Mouse (Mus musculus) heart, adult 11 months (tissue): ENCODE results near the gene Mpo.
A peak's percentile ranks its signal among the peaks of the same experiment; 100 is the strongest.

Experiments
- DNase-seq: peaks from one replicate; pipeline ENCODE4 v3.0.0; 2022

The Mpo gene

DNA sequence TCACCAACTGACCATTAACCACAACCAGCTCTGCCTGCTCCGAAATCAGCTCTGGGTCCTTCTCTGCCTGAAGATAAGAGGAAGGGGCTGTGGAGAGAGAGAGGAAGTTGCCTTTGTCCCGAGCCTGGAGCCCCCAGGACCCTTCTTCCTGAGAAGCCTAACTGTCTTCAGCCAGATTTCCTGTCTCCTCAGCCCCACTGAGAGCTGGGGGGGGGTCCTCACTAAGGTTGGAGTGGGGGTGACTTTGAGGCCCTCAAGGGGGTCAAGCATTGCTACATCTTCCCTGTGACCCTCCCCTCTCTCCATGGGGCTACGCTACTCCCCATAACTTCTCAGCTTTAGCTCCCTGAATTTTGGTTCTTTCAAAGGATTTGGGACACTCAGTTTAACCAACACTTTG is at the start of gene Mpo:
Gene Mpo, plus strand, starts transcription at position 122 of the 400 bp plus-strand sequence.
- no peak for DNase-seq

DNA sequence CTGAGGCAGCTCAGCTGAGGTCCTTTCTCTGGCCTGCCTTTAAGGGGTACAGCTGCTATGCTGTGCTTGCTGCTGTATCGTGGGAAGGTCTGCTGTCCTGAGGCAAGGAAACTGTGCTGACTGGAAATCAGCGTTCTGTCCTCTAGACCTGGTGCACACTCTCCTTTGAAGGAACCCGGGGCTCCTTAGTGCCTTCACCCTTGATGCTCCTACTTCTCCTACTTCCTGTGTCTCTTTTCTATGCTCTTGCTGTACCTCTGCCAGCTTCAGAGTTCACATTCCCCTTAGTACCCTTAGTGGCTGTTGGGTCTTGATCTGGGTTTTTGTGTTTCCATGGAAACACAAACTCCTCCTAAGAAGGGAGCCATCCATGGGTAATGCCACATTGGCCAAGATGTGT is 49.7 kb upstream of the Mpo start:
- no peak for DNase-seq

DNA sequence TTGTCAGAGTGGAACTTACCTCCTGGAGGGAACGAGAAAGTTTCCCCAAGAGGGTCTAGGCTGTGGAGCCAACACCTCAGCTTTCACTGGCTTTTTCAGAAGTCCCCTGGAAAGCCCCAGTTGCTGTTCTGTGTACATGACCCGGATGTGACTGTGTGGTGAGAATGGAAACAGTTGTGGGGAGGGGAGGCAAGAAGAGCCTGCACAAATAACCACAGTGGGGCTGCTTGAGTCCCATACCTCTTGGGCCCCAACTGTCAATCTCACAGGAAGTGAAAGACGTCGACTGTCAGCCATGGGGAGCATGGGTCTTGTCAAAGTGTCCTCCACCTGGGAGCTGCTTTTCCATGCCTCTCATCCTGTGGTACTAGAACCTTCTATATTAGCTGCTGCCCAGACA is 48.4 kb upstream of the Mpo start:
- no peak for DNase-seq

- DNase-seq, result peak; percentile 78
These were observed 47.5 kb upstream of the Mpo start for GRCm38 (mm10) chr11:87745632-87746555.

DNA sequence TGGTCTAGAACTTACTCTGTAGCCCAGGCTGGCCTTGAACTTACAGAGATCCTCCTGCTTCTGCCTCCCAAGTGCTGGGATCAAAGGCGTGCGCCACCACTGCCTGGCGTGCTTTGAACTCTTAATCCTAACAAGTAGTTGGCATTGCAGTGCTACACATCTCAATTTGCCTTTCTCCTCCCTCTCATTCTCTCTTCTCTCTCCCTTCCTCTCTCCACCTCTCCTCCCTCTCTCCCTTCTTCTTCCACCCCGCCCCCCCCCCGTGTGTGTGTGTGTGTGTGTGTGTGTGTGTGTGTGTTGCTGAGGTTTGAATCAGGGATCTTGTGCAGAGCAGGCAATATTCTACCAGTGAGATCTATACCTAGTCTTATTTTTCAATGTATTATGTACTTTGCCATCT is 46.1 kb upstream of the Mpo start:
- no peak for DNase-seq

- DNase-seq, result no peak
These were observed 45.7 kb upstream of the Mpo start for GRCm38 (mm10) chr11:87747716-87748115.

- peak; percentile 96 for DNase-seq
These were observed 45.0 kb upstream of the Mpo start for GRCm38 (mm10) chr11:87748132-87749119.

GRCm38 (mm10) chr11:87749192-87750042 is 44.0 kb upstream of the Mpo start:
- peak; percentile 98 for DNase-seq

- no peak for DNase-seq
These were observed 43.3 kb upstream of the Mpo start for GRCm38 (mm10) chr11:87750043-87750421.

DNA sequence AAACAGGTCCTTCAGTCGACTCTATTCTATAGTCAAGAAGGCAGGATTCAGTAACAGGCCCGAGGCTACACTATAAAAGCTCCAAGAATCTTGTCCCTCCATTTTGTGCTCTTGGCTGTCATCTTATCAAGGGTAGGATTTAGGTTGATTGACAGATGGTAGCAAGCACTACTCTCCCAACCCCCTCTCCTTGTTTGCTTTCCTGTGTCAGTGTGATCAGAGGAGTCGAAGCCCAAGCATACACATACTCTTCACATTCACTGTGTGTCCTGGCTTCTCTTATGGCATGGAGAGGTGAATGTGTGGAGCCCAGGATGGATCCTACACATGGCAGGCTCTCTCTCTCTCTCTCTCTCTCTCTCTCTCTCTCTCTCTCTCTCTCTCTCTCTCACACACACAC is 42.9 kb upstream of the Mpo start:
- DNase-seq, result no peak

- no peak for DNase-seq
These were observed 42.4 kb upstream of the Mpo start for GRCm38 (mm10) chr11:87751031-87751430.

DNA sequence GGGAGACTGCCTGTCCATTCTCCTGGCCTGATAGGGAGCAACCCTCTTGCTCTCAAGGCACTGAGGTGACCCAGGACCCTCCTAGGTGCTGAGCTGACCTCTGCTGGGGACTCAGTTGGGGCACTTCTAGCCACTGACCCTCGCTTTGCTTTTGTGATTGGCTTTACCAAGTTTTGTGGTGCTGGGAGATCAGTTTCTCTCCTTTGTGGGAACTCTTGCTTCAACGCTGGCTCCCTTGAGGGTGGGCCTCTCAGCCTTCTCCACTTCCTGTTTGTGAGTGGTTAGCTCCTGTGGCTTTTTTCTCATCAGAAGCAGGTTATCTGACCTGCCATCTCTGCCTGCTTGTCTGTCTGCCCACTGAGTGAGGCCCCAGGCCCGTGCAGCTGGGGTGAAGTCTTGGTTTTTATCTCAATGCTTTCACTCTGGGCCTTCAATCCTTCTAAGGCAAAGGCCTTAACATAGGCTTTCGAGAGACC is 41.9 kb upstream of the Mpo start:
- no peak for DNase-seq

- no peak for DNase-seq
These were observed 41.1 kb upstream of the Mpo start for GRCm38 (mm10) chr11:87752307-87752706.

GRCm38 (mm10) chr11:87753255-87753654 is 40.1 kb upstream of the Mpo start:
- DNase-seq, result no peak

GRCm38 (mm10) chr11:87753891-87754501 is 39.4 kb upstream of the Mpo start:
- DNase-seq, result no peak

DNA sequence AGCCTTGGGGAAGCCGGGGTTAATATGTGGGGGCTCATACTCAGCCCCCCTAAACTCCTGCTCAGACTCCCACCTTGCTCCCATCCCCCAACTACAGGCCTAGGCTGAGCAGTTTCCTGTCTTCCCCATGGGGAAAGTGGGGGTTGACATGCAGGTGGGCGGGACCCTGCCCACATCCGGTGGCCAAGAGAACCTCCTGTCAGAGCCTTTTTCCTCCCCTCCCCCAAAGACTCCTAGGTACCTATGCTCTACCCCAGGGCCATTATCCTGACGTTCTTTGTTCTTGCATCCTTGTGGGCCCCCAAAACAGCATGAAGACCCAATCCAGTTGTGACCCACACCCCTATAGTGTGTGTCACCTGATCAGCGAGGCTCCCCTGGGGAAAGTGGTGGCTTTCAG is 38.8 kb upstream of the Mpo start:
- DNase-seq, result peak; percentile 93

DNA sequence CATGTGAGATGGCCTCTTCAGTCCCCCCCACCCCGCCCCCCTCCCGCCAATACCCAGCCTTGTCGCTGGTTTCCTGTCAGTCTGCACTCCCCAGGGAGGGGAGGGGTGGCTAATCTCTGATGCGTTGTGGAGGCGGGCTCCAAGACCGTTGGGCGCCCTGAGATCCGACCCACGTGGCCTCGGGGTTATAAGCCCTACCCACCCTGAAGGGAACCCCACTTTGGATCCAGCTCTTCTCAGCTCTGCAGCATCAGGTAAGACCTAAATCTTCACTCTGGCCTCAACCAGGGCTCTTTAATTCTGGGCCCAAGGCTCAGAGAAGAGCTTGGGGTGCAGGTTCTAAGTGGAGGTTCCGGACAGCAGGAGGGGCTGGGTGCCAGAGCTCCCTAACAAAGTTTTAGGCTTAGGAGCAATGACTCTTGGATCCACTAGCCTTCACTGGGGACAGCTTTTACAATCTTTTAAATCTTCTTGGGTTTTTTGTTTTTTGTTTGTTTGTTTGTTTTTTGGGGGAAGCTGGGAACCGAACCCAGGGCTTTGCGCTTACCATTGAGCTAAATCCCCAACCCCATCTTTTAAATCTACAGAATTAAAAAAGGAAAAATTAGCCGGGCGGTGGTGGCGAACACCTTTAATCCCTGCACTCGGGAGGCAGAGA is 37.9 kb upstream of the Mpo start:
- DNase-seq, result peak; percentile 99

GRCm38 (mm10) chr11:87756251-87756820 is 37.0 kb upstream of the Mpo start:
- DNase-seq, result peak; percentile 98

DNA sequence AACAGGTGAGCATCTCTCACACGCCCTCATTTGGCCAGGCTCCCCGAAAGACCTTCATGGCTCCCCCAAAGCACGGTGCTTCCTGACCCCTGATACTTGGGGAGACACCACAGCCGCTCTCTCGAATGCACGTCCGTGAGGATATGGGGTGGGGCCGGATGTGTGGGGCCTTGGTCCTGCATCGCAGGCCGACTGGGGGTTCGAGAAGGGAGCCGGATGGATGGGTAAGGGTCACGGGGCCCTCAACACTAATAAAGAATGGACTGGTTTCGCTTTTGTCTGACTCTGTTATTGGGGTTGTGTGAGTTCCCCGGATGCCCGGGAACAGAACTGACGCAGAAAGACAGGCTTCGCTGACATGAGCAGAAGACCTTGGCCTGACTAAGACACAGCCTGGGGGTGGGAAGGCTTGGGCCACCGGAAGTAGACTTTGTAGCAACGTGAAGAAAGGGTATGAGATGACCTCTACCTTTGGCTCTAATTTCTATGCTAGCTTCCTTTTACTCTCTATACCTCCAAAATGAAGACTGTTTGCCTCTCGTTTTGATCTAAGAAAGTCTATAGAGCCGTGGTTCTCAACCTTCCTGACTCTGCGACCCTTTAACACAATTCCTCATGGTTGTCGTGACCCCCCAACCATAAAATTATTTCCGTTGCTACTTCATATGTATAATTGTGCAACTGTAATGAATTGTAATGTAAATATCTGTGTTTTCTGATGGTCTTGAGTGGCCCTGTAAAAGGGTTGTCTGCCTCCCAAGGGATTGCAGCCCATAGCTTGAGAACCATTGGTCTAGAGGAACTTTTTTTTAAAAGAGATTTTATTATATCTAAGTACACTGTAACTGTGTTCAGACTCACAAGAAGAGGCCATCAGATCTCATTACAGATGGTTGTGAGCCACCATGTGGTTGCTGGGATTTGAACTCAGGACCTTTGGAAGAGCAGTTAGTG is 36.1 kb upstream of the Mpo start:
- peak; percentile 93 for DNase-seq
